Mouse (Mus musculus): ENCODE data around the gene Vps18.
A peak's percentile ranks its signal among the peaks of the same experiment; 100 is the strongest.

Vps18 gene

DNA sequence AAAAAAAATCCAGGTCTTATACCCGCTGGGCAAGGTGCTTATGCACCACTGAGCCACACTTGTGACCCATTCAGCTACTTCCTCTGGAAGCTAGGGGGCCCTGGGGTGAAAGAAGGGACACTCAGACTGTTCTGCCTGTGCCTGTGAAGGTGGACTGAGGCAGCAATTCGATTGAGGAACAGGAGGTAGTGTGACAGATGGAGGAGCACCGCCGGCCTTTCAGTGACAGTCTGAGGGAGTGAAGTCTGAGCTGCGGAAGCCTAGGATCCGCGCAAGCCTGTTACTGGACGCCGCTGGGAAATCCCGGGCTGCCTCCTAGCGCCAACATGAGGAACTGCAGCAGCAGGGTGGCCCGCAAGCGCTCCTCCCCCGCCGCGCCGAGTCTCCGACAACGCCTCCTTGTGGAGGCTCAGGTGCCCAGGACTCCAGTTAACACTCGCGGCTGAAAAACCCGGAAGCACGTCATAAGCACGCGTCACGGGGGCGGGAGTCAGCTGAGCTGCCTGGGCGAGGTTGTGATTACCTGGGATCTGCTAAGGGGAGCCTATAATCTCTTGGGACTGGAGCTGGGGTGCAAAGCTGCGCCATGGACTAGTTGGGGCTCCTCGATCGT is at the start of gene Vps18:
Vps18 (plus strand) TSS at position 471 of the 613 bp plus-strand sequence.
- peak; percentile 98 for DNase-seq

- peak; percentile 29 for DNase-seq
Observed at GRCm38 (mm10) chr2:119240075-119240818, 48.3 kb upstream of the Vps18 start.

- no peak for DNase-seq
Observed at GRCm38 (mm10) chr2:119240819-119241186, 47.7 kb upstream of the Vps18 start.

GRCm38 (mm10) chr2:119242548-119242947 is 46.0 kb upstream of the Vps18 start:
- DNase-seq: peak; percentile 76

GRCm38 (mm10) chr2:119245246-119245645 is 43.3 kb upstream of the Vps18 start:
- no peak for DNase-seq

DNA sequence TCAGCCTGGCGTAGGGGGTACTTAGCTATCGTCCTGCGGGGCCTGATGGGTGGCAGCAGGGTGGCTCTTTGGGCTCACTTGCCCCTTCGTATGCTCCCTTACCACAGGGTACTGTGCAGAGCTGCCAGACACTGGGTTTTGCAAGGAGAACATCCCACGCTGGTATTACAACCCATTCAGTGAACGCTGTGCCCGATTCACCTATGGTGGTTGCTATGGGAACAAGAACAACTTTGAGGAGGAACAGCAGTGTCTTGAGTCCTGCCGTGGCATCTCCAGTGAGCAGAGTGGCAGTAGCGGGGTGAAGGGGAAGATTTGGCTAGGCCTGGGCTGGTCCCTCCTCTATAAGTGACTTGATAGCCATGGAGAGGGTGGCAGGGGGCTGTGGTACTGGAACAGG is 40.6 kb upstream of the Vps18 start:
- no peak for DNase-seq

DNA sequence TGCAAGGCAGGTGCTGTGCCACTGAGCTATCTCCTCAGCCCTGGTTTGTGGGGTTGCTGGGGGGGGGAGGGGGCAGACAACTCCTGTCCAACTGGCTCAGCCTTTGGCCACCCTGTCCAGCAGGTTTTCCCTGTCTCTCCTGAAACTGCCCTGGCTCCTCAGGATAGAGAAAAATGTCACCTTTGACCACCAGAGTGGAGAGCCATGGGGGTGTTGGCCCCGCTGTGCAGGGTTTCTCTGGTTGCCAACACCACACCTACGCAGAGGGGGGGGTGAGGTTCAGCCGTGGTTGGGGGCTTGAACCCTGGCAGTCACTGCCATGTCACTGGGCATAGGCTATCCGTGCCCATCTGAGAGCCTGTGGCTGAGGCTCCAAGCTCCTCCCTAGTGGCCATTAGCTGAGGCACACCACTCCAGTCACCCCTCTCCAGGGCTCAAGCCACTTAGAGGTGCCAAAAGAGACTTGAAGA is 38.9 kb upstream of the Vps18 start:
- peak; percentile 56 for DNase-seq

GRCm38 (mm10) chr2:119250377-119250776 is 38.2 kb upstream of the Vps18 start:
- DNase-seq: no peak

DNA sequence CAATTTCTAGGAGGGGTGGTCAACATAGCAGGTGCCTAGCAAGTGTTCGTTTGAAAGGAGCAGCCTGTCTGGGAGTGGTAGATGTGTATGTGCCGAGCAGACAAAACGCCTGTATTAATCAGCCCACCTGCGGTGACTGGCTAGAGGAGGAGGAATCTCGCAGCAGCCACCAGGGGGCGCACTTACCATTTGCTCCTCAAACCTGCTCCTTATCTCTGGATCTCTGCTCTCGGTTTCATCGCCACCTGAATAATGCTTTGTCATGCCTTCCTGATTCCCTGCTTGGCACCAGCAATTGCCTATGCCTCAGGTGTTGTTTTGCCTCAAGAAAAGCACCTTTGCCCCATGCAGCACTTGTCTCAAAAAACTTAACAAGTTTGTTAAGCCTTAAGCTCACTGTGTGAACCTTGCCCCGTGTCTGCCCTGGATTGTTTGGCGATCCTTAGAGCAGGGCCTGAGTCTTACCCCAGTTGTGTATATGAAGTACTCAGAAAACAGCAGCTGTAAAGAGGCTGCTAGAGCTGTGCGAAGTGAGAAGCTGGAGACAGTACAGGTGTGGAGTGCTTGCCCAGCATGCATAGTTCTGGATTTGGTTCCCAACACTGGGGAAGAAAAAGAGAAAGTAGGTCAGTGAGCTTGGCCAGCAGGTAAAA is 37.6 kb upstream of the Vps18 start:
- peak; percentile 89 for DNase-seq

DNA sequence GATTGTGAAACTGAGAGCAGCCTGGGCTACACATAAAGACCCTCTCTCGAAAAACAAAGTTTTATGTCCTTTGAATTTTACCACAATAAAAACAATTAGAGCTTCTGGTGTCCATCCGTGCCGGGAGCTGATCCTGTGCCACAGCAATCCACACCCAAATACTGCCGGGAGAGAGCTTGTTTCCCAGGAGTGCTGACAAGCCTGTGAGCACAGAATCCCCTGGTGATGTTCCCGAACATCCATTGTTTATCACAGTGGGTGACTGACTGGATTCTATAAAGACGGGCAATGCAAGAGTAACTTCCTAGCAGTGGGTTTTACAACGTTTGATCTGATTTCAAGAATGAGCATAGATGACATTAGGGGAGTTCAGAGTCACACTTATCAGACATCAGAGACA is 33.6 kb upstream of the Vps18 start:
- DNase-seq: no peak

GRCm38 (mm10) chr2:119260518-119260917 is 28.0 kb upstream of the Vps18 start:
- no peak for DNase-seq

DNA sequence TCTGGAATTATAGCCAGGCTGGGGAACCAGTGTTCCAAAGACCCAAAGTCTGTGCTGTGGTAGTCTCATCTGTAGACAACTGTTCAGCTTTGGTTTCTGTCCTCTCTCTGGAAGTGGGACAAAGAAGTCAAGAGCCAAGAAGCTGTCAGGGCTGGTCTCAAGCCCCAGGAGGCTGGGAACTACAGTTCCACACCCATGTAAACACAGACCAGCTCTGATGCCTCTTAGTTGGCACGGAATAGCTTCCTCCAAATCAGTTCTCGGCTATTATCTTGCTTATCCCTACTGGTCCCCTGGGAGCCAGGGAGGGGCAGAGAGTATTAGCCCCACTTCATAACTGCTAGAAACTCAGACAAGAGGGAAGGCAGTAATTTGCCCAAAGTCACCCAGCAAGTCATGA is 27.2 kb upstream of the Vps18 start:
- no peak for DNase-seq

DNA sequence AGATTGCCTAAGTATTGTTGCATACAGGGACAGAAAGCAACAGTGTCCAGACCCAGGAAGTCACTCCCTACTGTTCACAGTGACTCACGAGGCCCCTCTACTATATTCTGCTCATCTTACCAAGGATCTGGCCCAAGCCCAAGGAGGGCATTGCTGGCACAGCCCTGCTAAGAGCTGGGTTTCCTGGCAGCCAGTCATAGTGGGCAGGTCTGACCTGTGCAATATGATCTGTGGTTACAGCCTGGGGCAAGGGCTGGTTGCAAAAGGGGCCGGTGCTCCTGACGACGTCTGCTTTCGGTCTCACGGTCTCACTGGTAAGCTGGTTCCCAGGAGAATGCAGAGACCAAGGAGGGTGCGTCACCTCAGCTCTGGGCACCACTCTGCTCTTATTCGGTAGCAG is 25.6 kb upstream of the Vps18 start:
- DNase-seq: peak; percentile 87

DNA sequence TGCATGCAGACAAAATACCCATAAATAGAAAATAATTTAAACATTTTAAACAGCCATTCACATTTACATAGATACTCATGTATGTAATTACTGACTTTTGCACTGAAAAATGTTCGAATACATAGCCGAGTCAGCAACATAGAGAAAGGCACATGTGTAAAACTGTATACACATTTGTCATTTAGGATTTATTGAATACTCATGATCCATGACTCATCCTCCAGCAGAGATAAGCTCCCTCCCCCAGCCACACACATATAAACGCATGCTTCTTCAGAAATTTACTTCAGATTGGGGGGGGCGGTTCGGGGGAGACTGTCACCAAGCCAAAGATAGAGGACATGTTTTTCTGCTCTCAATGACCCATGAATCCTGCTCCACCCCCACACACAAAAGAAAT is 24.7 kb upstream of the Vps18 start:
- DNase-seq: no peak

DNA sequence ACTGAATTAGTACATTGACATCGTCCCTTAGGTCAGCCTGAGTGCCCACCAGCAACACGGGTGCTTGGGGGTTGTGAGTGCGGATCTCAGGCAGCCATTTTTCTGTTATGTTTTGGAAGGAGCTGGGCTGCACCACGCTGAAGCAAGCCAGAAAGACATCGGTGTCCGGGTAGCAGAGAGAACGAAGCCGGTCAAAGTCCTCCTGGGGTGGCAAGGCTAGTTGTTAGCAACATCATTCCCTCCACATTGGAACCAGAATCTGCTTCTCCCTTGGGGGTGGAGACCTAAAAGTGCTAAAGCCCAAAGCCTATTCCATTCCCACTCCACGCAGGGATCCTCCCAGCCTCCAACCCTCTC is 18.3 kb upstream of the Vps18 start:
- no peak for DNase-seq

DNA sequence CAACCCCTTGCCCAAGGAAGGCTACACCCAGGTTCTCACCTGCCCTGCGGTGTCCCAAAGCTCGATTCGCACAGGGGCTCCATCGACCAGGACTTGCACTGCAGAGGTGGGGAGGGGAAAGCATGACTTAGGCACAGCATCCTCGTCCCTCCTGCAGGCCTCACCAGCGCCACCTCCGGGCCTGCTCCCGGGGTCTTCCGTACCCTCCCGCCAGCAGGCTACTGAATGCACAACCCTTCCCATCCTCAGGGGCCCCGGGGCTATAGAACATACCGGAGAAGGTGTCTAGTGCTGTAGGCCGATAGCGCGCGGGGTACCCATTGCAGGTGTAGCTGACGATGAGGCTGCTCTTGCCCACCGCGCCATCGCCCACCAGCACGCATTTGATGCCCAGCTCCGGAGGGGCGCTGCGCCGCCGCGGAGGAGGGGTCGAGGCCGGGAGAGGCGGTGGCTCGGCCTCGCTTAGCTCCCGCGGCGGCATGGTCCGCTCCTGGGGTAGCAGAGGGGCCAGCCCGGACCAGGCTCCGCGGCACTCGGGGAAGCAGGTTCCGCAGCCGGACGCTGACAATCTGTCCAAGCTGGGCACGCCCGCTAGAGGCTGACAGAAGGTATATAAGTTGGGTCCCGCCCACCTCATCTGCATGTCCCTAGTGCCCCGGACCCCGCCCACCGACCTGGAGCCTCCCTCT is 17.8 kb upstream of the Vps18 start, which contains the start of gene Rhov:
Rhov (minus strand) TSS at position 630 of the 689 bp plus-strand sequence.
- DNase-seq: peak; percentile 87

- DNase-seq: peak; percentile 39
Observed at GRCm38 (mm10) chr2:119274126-119274525, 14.4 kb upstream of the Vps18 start.

- DNase-seq: no peak
Observed at GRCm38 (mm10) chr2:119276926-119277325, 11.6 kb upstream of the Vps18 start.

DNA sequence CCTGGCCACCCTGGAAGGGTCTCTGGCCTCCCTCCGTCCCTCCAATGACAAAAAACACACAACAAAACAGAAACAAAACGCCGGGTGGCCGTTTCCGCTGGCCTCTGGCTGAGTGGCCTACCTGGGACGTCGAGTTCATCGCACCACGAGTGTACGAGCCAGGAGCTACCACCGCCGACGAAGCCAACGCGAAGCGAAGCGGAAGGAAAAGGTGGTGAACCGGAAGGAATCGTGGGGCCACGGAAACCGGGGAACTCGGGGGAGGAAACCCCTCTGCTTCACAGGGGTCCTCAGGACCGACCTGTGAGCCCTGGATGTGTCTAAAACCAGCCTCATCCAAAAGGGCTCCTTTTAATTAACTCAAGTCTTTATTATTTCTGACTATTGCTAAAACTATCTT is 10.7 kb upstream of the Vps18 start:
- DNase-seq: no peak

DNA sequence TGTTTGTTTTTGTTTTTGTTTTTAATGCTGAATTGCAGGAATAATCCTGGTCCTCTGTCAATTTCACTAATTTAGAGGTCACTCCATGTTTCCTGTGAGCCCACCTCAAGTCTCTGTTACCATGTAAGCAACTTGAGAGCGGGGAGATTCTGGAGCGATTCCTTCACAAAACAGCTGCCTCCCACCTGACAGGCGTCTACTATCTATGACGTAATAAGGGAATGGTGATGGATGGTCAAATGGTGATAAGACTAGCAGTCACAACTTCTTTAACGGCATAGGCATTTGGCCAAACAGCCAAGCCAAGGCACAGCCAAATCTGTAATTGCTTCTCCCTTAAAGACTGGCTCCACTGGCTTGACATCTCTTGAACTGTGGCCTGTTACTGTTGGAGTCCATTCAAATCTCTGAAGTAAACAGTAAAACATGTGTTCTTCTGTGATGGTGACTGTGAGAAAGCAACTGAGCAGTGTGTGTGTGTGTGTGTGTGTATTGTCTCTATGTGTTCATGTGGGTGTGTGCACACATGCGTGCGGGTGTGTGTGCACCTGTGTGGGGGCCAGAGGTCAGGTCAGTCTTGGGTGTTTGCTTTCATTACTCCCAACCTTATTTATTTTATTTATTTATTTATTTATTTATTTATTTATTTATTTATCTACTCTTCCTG is 6.5 kb upstream of the Vps18 start:
- DNase-seq: no peak

DNA sequence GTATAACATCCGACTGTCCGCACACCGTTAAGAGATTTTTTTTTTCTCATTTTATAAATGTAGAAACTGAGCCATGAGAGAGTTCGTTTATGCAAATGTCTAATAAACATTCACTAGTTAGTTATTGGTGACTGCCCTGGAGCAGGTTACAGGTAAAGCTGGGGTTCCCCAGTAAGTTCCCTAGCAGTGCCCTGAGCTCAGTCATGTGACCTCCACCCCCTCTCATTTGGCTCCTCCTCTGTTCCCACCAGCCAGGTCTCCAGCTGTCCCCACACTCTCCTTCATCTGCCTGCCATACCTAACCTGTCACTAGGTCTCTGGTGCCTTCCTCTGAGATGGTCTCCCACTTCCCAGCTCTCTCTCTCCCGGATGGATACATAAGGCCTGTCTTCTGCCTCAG is 1.2 kb upstream of the Vps18 start:
- DNase-seq: no peak

DNA sequence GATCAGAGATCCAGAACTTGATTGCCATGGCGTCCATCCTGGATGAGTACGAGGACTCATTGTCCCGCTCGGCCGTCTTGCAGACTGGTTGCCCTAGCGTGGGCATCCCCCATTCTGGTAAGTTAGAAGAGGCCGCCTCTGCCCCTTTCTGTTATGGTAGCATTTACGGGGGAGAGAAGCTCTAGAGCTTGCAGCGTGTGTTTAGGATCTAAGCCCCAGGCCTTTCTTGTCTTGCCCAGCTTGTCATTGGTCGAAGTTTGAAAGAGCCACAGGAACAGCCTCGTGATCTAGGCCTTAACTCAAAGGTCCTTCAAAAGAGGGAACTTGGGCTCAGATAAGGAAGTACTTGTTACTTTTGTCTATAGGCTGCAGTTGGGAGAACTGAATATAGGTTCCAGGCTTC is 475 bp downstream of the Vps18 start:
- DNase-seq: no peak

DNA sequence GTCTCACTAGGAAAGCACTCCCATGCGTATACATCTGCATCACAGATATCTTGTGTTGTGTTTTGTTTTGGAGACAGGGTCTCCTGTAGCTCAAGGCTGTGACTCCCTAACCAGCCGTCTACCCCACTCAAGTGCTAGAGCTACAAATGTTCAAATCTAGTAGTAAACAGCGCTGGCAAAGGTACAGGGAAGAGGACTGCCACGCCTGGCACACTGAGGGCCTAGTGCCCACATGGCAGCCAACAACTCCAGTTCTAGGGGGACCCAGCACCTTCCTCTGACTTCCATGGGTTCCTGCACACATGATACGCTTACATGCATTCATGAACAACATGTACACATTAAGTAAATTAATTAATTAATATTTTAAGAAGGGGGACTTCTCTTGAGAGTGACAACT is 3.7 kb downstream of the Vps18 start:
- no peak for DNase-seq
